Mouse (Mus musculus) WW6 (cell line): Measurements from ENCODE around the gene Prkcsh.
A peak's percentile ranks its signal among the peaks of the same experiment; 100 is the strongest.

Source experiments
- DNase-seq: peaks from one replicate; pipeline ENCODE4 v3.0.0-alpha.2; 2013; ENCODE audit warnings: low read depth, low spot score

Gene Prkcsh

GRCm38 (mm10) chr9:22002194-22003162 lies at the start of gene Prkcsh, which contains the start of gene Ccdc151:
Prkcsh (plus strand) TSS chr9:22002806.
Ccdc151 (minus strand) TSS chr9:22002634.
- peak; percentile 99 for DNase-seq

- DNase-seq: no peak
Observed at GRCm38 (mm10) chr9:21953600-21953999, 49.0 kb upstream of the Prkcsh start.

DNA sequence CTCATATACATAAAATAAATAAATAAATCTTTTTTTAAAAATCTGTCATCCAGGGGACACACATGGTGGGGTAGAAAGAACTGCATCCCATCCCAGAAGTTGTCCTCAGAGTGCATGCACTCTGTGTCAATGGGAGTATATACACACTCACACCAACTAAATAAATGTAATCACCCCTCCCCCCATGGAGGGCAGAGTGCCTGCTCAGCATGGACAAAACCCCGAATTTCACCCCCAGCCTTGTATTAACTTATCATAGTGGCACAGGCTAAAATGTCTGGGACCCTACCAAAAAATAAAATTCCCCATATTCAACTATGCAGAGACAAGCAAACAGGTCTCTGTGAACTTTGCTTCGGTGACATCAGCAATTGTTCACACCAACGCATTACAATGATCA lies 48.0 kb upstream of the Prkcsh start:
- no peak for DNase-seq

DNA sequence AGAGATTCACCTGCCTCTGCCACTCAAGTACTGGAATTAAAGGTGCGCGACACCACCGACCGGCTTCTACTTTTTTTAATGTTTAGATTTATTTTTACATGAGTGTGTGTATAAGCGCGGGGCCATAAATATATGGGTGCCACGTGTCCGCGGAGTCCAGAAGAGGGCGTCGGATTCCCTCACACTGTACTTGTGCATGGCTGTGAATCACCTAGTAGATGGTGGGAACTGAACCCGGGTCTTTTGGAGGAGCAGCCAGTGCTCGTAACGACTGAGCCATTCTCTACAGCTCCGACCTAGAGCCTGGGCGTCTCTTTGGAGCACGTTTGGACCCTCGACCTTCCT lies 47.4 kb upstream of the Prkcsh start:
- DNase-seq: peak; percentile 54

DNA sequence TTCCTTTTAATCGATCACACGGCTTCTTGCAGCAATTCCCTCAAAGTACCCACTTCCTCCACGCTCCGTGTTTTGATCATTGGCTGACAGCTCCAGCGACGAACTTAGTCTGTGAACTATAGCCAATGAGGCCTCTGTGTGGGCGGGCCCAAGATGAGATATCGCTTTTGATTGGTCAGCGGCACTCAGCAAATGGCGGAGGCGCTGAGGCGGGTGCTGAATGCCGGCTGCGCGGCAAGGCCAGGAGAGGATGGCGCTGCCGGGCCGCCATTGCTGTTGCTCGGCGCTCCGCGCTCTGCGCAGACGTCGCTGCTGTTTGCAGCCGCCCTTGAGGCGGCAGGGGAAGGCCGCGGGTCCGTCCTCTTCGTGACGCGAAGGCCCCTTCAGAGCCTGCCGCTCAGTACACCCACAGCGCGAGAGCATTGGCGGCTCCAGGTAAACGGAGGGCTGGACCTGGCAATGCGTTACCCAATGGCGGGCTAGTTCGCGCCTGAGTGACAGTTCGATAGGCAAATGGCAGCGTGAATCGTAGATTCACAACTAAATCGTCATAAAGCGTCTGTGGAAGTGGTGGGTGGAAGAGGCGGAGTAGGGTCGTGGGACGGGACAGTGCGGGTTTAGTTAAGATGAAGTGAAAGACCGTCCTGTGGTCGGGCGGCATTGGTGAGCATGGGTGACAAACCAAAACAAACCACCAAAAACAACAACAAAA lies 46.9 kb upstream of the Prkcsh start, which contains the start of gene Swsap1:
Gene Swsap1, plus strand, starts transcription at position 186 of the 712 bp plus-strand sequence.
- peak; percentile 92 for DNase-seq

DNA sequence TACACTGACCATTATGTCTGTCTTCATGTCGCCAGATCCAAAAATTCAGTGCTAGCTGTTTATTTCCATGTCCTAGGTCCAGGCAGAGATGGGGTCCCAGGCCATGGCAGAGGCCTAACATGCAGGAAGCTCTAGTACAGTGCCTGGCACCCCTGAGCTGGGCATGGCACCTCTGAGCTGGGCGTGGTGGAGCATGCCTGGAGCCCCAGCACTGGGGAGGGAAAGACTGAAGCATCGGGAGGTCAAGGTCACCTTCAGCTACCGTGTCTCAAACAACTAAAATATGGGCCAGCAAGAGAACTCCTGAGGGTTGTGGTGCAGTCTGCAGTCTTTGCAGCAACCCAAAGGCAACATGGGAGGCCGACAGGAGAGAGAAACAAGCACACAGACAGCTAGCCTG lies 44.2 kb upstream of the Prkcsh start:
- DNase-seq: no peak

DNA sequence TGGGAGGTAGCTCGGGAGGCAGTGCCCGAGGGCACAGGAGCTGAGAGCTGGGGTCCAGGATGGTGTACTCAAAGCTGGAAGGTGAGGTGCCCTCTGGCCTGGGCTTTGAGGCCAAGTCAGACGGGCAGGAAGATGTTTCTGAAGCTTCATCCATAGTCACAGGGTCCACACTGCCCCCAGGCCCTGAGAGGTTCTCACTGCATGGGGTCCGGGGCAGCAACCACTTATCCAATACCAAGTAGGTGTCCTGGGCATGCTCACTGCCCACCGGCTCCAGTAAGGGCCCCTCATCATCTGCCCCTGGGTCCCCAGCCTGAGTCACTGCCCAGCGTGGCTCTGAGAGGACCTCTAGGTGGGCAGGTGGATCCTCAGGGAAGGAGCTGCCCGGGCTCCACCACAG lies 43.4 kb upstream of the Prkcsh start:
- no peak for DNase-seq

DNA sequence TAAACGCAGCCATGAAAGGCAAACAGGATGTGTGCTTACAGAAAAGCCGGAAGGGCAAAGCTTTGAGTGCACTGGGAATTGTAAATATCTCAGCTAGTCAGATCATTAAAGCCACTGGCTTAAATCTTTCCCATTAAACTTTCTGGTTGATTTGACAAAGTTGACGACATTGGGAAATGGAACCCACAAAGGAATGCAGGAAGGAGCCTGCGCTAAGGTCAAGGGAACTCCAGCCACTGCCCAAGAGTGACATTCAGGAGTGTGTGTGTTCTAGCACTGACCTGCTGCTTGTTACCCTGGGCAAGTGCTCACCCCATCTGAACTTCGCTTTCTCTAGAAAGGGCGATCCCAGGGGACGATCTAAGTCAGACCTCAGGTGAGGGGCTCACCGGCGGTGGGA lies 42.5 kb upstream of the Prkcsh start:
- DNase-seq: no peak

- no peak for DNase-seq
Observed at GRCm38 (mm10) chr9:21960558-21961208, 41.9 kb upstream of the Prkcsh start.

DNA sequence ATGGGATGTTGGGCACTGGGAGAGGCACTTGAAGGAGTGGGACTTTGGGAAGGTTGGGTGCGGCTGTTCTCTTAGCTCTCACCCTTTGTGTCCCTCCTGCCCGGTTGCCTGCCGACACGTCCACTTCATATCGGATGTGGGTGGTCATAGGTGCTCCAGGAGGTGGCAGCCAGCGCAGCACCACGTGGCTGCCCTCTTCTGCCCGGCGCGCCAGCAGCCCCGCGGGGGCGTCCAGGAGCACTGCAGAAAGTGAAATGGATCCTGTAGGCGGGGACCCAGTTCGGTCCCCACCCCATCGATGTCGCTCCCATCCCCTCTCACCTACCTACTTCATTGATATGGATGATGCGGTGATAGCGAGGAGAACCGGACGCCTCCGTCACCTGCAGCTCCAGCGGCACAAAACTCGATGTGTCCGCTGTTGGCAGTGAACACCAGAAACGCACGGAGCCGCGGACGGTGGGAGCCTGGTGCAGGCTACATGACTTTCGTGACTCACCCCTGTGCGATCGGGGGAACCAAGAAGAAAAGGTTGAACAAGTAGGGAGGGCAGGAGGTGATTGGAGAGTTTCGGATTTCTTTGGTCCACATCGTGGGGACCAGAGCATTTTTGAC lies 41.1 kb upstream of the Prkcsh start:
- no peak for DNase-seq

DNA sequence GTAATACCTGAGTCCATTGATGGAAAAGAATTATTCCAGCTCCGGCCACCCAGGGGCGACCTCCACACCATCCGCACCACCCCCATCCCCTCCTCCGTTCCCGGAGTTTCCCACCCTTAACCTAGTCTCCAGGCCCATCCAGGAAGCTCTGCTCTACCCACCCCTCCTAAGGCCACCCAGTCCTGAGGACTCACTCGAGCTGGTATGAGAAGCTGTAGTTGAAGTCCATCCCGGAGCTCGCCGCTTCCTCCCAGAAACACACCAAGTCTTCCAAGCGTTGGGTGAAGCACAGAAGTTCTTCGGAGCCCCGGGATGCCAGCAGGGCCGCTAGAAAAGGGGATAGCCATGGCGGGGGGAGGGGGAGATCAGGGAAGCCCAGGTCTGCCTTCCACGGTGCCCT lies 40.6 kb upstream of the Prkcsh start:
- no peak for DNase-seq

- peak; percentile 62 for DNase-seq
Observed at GRCm38 (mm10) chr9:21962416-21963059, 40.1 kb upstream of the Prkcsh start.

- no peak for DNase-seq
Observed at GRCm38 (mm10) chr9:21963417-21963816, 39.2 kb upstream of the Prkcsh start, which contains the start of gene Epor. Epor (minus strand) TSS chr9:21963506.

- no peak for DNase-seq
Observed at GRCm38 (mm10) chr9:21968883-21969282, 33.7 kb upstream of the Prkcsh start.

- no peak for DNase-seq
Observed at GRCm38 (mm10) chr9:21969304-21969703, 33.3 kb upstream of the Prkcsh start.

DNA sequence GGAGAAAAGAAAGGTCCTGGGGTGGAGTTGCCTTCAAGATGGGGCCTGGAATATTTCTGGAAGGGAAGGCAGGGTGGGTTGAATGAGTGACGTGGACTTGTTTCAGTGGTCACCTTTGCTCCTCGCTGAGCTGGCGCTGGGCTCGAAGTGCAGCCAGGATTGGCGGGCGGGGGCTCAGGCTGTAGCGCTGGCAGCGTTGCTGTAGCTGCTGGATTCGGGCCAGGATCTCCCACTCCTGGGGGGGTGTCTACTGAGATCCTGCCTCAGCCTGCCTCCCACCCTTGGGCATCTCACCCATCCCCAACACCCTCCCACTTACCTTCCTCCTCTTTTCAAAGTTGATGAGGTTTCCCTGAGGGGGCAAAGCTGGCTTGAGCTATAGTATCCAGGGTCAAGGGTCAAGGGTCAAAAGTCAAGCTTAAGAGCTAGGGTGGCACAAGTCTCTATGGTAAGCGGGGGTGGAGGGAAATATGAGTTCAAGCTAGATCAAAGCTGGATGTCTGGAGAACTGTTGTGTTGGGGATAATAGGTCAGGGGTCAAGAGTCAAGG lies 25.9 kb upstream of the Prkcsh start:
- DNase-seq: no peak

- DNase-seq: no peak
Observed at GRCm38 (mm10) chr9:21977331-21977730, 25.3 kb upstream of the Prkcsh start.

- no peak for DNase-seq
Observed at GRCm38 (mm10) chr9:21977972-21978371, 24.6 kb upstream of the Prkcsh start.

DNA sequence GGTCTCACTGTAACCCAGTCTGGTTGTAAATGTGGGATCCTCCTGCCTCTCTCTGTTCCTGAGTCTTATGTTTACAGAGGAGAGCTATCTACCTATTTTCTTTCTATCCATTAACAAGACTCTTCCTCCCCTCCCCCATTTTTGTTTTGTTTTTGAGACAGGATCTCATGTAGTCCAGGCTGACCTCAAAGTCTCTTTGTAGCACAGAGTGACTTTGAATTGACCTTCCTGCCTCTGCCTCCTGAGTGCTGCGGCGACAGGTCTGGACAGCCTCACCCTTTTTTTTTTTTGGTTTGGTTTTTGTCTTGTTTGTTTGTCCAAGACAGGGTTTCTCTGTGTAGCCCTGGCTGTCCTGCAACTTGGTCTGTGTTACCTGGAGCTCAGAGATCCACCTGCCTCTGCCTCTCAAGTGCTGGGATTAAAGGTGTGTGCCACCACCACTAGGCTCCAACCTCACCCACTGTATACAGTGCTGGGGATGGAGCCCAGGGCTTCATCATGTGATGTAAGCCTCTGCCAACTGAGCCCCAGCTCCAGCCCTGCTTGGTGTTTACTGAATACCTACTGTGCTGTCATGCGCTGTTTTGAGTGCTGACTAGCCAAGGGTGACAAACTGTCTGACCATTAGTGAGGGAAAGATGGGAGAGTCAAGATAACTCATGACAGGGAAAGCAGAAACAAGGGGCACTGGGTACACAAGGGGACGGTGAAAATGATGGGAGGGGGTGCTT lies 24.0 kb upstream of the Prkcsh start:
- DNase-seq: no peak

DNA sequence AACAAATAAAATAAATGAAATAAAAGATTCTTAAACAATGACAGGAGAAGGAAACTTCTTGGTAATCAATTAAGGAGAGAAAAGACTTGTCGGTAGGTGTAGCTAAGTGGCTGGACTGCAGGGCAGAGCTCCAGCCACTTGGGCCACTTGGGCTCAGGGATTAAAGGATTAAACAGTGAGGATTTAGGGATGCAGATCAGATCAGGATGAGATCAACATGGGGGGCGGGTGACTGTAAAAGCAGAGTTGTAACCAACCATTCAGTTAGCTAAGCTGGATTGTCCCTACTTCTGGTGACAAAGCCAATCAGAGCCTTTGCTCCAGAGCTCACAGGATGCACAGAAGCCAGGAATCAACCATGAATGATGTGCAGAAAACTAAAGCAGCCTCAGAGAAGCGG lies 18.7 kb upstream of the Prkcsh start:
- no peak for DNase-seq
